In the genomic region with DNA sequence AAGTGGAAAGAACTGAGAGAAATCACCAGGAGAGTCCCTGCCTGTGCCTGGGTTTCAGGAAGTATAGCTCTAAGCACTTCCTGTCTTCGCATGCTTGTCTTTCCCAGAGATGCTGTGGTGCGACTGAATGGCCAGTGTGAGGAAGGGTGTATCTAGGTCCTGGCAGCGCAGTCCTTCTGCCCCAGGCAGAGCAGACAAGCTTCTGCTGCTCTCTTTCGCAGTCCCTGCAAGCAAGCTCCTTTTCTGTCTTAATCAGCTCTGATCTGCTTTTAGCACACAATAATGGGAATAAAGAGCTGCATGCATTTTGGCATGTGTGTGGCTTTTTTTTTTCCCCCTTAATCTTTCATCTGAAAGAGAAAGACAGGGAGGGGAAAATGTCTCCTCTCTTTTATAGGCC, we compare ENCODE assay signal across 21 mouse cellular contexts.
DNase-seq lines count a peak whose midpoint lies in the region; ATAC-seq and TF ChIP-seq lines count a peak whose summit lies in the region.
"Had no signal": no experiment of that assay in that cellular context is flagged by ENCODE, and none has a peak within 500 bp of the region (broad histone marks: within the 10 kb centered on the region; RNA-seq: fewer than 3 reads in every experiment).

No protein-coding gene starts in this region.

- no peak overlapping the region for H3K4me2 ChIP-seq in hindbrain, embryonic 13.5 days
- no peak overlapping the region for H3K4me2 ChIP-seq in hindbrain, embryonic 12.5 days (replicated peaks)
- H3K4me2 ChIP-seq in forebrain, embryonic 12.5 days: no peak overlapping the region
- H3K4me2 ChIP-seq in intestine, postnatal 0 days (replicated peaks; ENCODE audit: low read depth): no peak overlapping the region
- H3K4me2 ChIP-seq: kidney, embryonic 15.5 days; liver, embryonic 12.5 days; lung, embryonic 14.5 days; stomach, embryonic 15.5 days had no signal

- no peaks in the 10 kb centered on the region for H3K27me3 ChIP-seq in hindbrain, embryonic 13.5 days
- H3K27me3 ChIP-seq in hindbrain, embryonic 12.5 days: no peaks in the 10 kb centered on the region
- H3K27me3 ChIP-seq in forebrain, embryonic 12.5 days: no peaks in the 10 kb centered on the region
- no peaks in the 10 kb centered on the region for H3K27me3 ChIP-seq in intestine, postnatal 0 days (replicated peaks; ENCODE audit: control insufficient read depth, insufficient read depth, low read length)
- H3K27me3 ChIP-seq: kidney, embryonic 15.5 days; liver, embryonic 12.5 days; stomach, embryonic 15.5 days had no signal

- H3K9me3 ChIP-seq in hindbrain, embryonic 13.5 days: no peaks in the 10 kb centered on the region
- H3K9me3 ChIP-seq in hindbrain, embryonic 12.5 days (replicated peaks): no peaks in the 10 kb centered on the region
- H3K9me3 ChIP-seq in forebrain, embryonic 12.5 days: no peaks in the 10 kb centered on the region
- H3K9me3 ChIP-seq in intestine, postnatal 0 days (ENCODE audit: control insufficient read depth): no peaks in the 10 kb centered on the region
- H3K9me3 ChIP-seq: heart, embryonic 10.5 days; kidney, embryonic 15.5 days; limb, embryonic 10.5 days; liver, embryonic 12.5 days; stomach, embryonic 15.5 days had no signal

- 35% methylated on average over 4 of the region's 4 CpGs for WGBS in hindbrain, embryonic 13.5 days
- 41% methylated on average over 4 of the region's 4 CpGs for WGBS in hindbrain, embryonic 12.5 days
- 11% methylated on average over 4 of the region's 4 CpGs for WGBS in forebrain, embryonic 12.5 days
- 77% methylated on average over 4 of the region's 4 CpGs for WGBS in intestine, postnatal 0 days

- H3K36me3 ChIP-seq in hindbrain, embryonic 13.5 days: no peaks in the 10 kb centered on the region
- H3K36me3 ChIP-seq in hindbrain, embryonic 12.5 days: no peaks in the 10 kb centered on the region
- no peaks in the 10 kb centered on the region for H3K36me3 ChIP-seq in forebrain, embryonic 12.5 days (replicated peaks)
- H3K36me3 ChIP-seq in intestine, postnatal 0 days (ENCODE audit: control insufficient read depth, insufficient read depth): no peaks in the 10 kb centered on the region
- H3K36me3 ChIP-seq: heart, embryonic 10.5 days; kidney, embryonic 15.5 days; limb, embryonic 10.5 days; liver, embryonic 12.5 days; stomach, embryonic 15.5 days had no signal

- H3K4me3 ChIP-seq in hindbrain, embryonic 13.5 days: no peak overlapping the region
- no peak overlapping the region for H3K4me3 ChIP-seq in hindbrain, embryonic 12.5 days
- no peak overlapping the region for H3K4me3 ChIP-seq in forebrain, embryonic 12.5 days (replicated peaks)
- no peak overlapping the region for H3K4me3 ChIP-seq in intestine, postnatal 0 days (ENCODE audit: low read depth, low read length)
- H3K4me3 ChIP-seq: heart, embryonic 10.5 days; kidney, embryonic 15.5 days; limb, embryonic 10.5 days; liver, embryonic 12.5 days; stomach, embryonic 15.5 days had no signal

- no peak for TF ChIP-seq CTCF in intestine, postnatal 0 days (IDR thresholded peaks at IDR 0.05; ENCODE audit: low read depth)

- H3K9ac ChIP-seq in hindbrain, embryonic 13.5 days: no peak overlapping the region
- H3K9ac ChIP-seq in hindbrain, embryonic 12.5 days: no peak overlapping the region
- no peak overlapping the region for H3K9ac ChIP-seq in forebrain, embryonic 12.5 days
- no peak overlapping the region for H3K9ac ChIP-seq in intestine, postnatal 0 days (ENCODE audit: low read depth, low read length)
- H3K9ac ChIP-seq: kidney, embryonic 15.5 days; liver, embryonic 12.5 days; lung, embryonic 14.5 days; stomach, embryonic 15.5 days had no signal

- 0 out of 2 replicates have a peak overlapping the region, but pooled peaks have one; percentile 26 for H3K27ac ChIP-seq in hindbrain, embryonic 13.5 days
- H3K27ac ChIP-seq in hindbrain, embryonic 12.5 days: no peak overlapping the region
- H3K27ac ChIP-seq in forebrain, embryonic 12.5 days: peak overlapping the region; percentile 71
- H3K27ac ChIP-seq in intestine, postnatal 0 days (ENCODE audit: low read depth, low read length): no peak overlapping the region
- H3K27ac ChIP-seq: heart, embryonic 10.5 days; kidney, embryonic 15.5 days; limb, embryonic 10.5 days; liver, embryonic 12.5 days; stomach, embryonic 15.5 days had no signal

- H3K4me1 ChIP-seq in hindbrain, embryonic 13.5 days (replicated peaks): peaks cover 6% of the 10 kb centered on the region; the same call in 1 of the 2 replicates
- H3K4me1 ChIP-seq in hindbrain, embryonic 12.5 days: peaks cover 3% of the 10 kb centered on the region; the same call in 1 of the 2 replicates
- H3K4me1 ChIP-seq in forebrain, embryonic 12.5 days: peaks cover 13% of the 10 kb centered on the region
- no peaks in the 10 kb centered on the region for H3K4me1 ChIP-seq in intestine, postnatal 0 days (replicated peaks; ENCODE audit: control insufficient read depth, insufficient read depth, low read length)
- H3K4me1 ChIP-seq: heart, embryonic 10.5 days; kidney, embryonic 15.5 days; limb, embryonic 10.5 days; liver, embryonic 12.5 days; stomach, embryonic 15.5 days had no signal

- DNase-seq in brain, adult 2 months (ENCODE audit: low read depth, low spot score): peak; percentile 26
- no peak for DNase-seq in thymus, postnatal 36 days
- no peak for DNase-seq in yolk sac, embryonic 10.5 days (ENCODE audit: low spot score)
- DNase-seq: adrenal gland, postnatal 14 days; cerebellum, adult 9-10 months; gastrocnemius, postnatal 14 days; heart, postnatal 10 days; lung, embryonic 14.5 days; right cerebral cortex, postnatal 14 days; thymus, adult 2 months had no signal

- ATAC-seq in hindbrain, embryonic 13.5 days (ENCODE audit: low FRiP score): no peak
- no peak for ATAC-seq in hindbrain, embryonic 12.5 days (ENCODE audit: low FRiP score)
- peak; percentile 77; the same call in 1 of the 2 replicates for ATAC-seq in forebrain, embryonic 12.5 days (ENCODE audit: low FRiP score)
- 0 out of 2 replicates have a peak, but pooled peaks have one; percentile 14 for ATAC-seq in megakaryocyte progenitor cell, adult 5-6 weeks (replicated peaks; ENCODE audit: poor library complexity)
- no peak for ATAC-seq in intestine, postnatal 0 days
- ATAC-seq: inflammation-experienced regulatory T-cells, adult 6 months; liver, embryonic 12.5 days had no signal

Comparison
In these comparisons a context has a peak if more than half of its experiments do, and no peak if none do; other contexts are left out.
1. H3K27ac ChIP-seq: peak in hindbrain, embryonic 13.5 days (single experiment) and forebrain, embryonic 12.5 days (single experiment); none in hindbrain, embryonic 12.5 days (single experiment) and intestine, postnatal 0 days (single experiment).
2. ATAC-seq: peak in forebrain, embryonic 12.5 days (single experiment) and megakaryocyte progenitor cell, adult 5-6 weeks (single experiment); none in hindbrain, embryonic 13.5 days (single experiment), hindbrain, embryonic 12.5 days (single experiment) and intestine, postnatal 0 days (single experiment).